Mouse (Mus musculus): Measurements from ENCODE around the gene Nfkbil1. TPM values are rescaled to one million over a fixed set of nuclear protein-coding genes. Genes with fewer than 3 reads are reported as not detected.

The Nfkbil1 gene
- total RNA-seq (2023) = 10 to 100 TPM; 11.2 to 16.2 TPM

GRCm38 (mm10) chr17:35235614-35236389 is at the start of gene Nfkbil1:
Nfkbil1 (minus strand) TSS chr17:35235792.

GRCm38 (mm10) chr17:35262664-35263522 is 27.3 kb upstream of the Nfkbil1 start, which contains the start of gene H2-D1:
H2-D1 (plus strand) TSS chr17:35262730.

DNA sequence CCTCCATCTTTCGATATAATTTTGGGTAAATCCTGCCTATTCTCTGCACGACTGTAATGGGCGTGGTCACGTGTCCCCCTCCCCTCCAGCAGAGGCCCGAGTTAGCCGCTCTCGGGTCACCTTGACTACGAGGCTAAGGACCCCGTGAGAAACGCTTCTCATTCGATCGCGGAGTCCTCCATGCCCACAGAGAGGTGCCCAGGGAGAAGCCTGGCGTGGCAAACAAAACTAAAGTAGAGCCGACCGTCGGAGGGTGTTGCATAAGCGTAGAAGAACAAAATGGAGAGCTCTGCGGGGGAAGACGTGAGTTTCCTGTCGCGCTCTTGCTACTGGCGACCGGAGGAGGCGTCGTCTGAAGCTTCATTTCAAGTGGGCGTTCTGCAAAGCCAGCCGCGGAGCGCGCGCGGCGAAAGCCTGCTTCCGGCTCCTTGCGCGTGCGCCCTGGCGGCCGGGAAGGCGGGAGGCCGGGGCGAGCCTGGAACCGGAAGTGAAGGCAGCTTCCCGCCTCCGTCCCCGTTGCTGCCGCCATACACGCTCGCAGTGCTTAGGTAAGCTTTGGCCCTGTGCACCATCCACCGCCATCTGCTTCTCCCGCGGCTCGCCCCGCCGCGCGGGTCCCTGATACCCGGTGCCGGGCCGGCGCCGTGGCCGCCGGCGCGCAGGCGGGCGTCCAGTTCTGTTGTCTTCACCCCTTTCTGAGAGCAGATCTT is 5.9 kb upstream of the Nfkbil1 start, which contains the start of gene Ddx39b:
Gene Ddx39b (plus strand): TSS at position 442 of the 710 bp plus-strand sequence.

GRCm38 (mm10) chr17:35233114-35233980 is 2.2 kb downstream of the Nfkbil1 start, which contains the start of gene Atp6v1g2:
Atp6v1g2 (plus strand) TSS chr17:35233660.

GRCm38 (mm10) chr17:35220156-35220952 is 15.2 kb downstream of the Nfkbil1 start, which contains the start of gene Gm16181:
Gm16181 (plus strand) TSS chr17:35220834.

GRCm38 (mm10) chr17:35204494-35205379 is 30.9 kb downstream of the Nfkbil1 start, which contains the start of gene Lta:
Lta (minus strand) TSS chr17:35205351.

GRCm38 (mm10) chr17:35201787-35202186 is 33.8 kb downstream of the Nfkbil1 start, which contains the start of gene Tnf:
Tnf (minus strand) TSS chr17:35202007.

GRCm38 (mm10) chr17:35193881-35194843 is 41.4 kb downstream of the Nfkbil1 start, which contains the start of gene Ltb:
Ltb (plus strand) TSS chr17:35194439.

DNA sequence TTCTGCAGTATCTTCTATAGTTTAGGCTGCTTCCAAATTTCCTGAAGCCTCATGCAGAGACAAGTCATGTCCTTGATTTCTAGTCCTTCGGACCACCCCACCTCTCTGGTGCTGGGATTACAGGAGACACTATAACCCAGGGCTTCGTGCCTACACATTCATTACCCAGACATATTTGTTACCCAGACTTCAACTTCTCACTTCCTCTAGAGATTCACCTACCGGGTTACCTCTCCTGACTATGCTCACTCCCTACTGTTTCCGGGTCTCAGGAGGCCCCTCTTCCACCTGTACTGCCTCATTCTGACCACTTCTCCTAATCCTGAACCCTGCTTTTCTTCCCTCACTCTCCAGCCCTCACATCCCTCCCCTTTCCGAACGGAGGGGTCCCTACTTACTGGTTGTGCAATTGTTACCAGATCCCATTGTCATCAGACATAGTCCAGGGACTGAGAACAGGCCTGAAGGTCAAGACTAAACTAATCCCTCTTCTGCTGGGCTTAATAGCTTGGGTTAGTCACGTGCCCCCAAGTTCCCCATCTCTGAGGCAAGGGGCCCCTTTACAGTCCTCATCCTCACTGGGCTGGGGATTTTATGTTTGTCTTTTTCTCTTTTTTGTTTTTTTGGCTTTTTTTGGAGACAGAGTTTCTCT is 47.5 kb downstream of the Nfkbil1 start, which contains the start of gene Lst1:
Gene Lst1 (minus strand): TSS at position 481 of the 652 bp plus-strand sequence.

DNA sequence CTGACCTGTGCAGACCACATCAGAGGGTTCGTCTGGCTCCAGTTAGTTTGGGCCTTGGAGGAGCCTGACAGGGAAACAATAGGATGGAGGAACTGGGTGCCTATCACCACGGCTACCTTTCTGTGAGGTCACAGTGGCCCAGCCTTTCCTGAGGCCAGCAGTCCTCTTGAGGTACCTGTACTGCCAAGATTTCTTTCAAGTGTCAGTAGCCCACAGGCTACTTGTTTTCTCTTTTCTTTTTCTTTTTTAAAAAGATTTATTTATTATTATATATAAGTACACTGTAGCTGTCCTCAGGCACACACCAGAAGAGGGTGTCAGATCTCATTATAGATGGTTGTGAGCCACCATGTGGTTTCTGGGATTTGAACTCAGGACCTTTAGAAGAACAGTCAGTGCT is 59.6 kb downstream of the Nfkbil1 start, which contains the start of gene Aif1:
Gene Aif1 (minus strand): TSS at position 101 of the 400 bp plus-strand sequence.

Other genes starting within 250 kb of the Nfkbil1 start
- 100 to 1,000 TPM; 290 to 310 TPM for gene Vars, start 234.8 kb downstream of the Nfkbil1 start, total RNA-seq (2023)
- under 1 TPM; 0.50 to 0.75 TPM for gene Vwa7, start 219.2 kb downstream of the Nfkbil1 start, total RNA-seq (2023)
- gene Sapcd1, start 207.8 kb downstream of the Nfkbil1 start, total RNA-seq (2023) = 1 to 10 TPM; 4.8 to 5.7 TPM
- 10 to 100 TPM in 1 of 2 experiments, 1 to 10 TPM in 1; 9.7 to 13.8 TPM for gene Msh5, start 189.0 kb downstream of the Nfkbil1 start, total RNA-seq (2023)
- gene Clic1, start 185.8 kb downstream of the Nfkbil1 start, total RNA-seq (2023) = 100 to 1,000 TPM; 210 to 218 TPM
- 1 to 10 TPM; 3.4 to 5.2 TPM for gene Ddah2, start 176.8 kb downstream of the Nfkbil1 start, total RNA-seq (2023)
- not detected for gene Ly6g6c, start 170.4 kb downstream of the Nfkbil1 start, total RNA-seq (2023)
- not detected for gene Mpig6b, start 169.6 kb downstream of the Nfkbil1 start, total RNA-seq (2023)
- gene Ly6g6e, start 158.9 kb downstream of the Nfkbil1 start, total RNA-seq (2023) = not detected
- gene Ly6g6d, start 157.7 kb downstream of the Nfkbil1 start, total RNA-seq (2023) = not detected
- not detected for gene Ly6g6f, start 150.2 kb downstream of the Nfkbil1 start, total RNA-seq (2023)
- gene Abhd16a, start 146.5 kb downstream of the Nfkbil1 start, total RNA-seq (2023) = 10 to 100 TPM; 71.6 to 74.8 TPM
- not detected for gene Ly6g5c, start 127.5 kb downstream of the Nfkbil1 start, total RNA-seq (2023)
- gene Ly6g5b, start 120.4 kb downstream of the Nfkbil1 start, total RNA-seq (2023) = 1 to 10 TPM; 1.5 to 1.7 TPM
- gene Gpank1, start 114.3 kb downstream of the Nfkbil1 start, total RNA-seq (2023) = 10 to 100 TPM; 31.1 to 34.0 TPM
- 100 to 1,000 TPM; 126 to 147 TPM for gene Csnk2b, start 113.7 kb downstream of the Nfkbil1 start, total RNA-seq (2023)
- 10 to 100 TPM; 16.6 to 25.1 TPM for gene D17H6S53E, start 109.4 kb downstream of the Nfkbil1 start, total RNA-seq (2023)
- gene Apom, start 103.7 kb downstream of the Nfkbil1 start, total RNA-seq (2023) = under 1 TPM; 0.56 to 0.93 TPM
- 100 to 1,000 TPM; 412 to 463 TPM for gene Bag6, start 100.6 kb downstream of the Nfkbil1 start, total RNA-seq (2023)
- 100 to 1,000 TPM; 364 to 379 TPM for gene Prrc2a, start 70.9 kb downstream of the Nfkbil1 start, total RNA-seq (2023)
- 1 to 10 TPM; 1.7 to 5.1 TPM for gene Aif1, start 59.7 kb downstream of the Nfkbil1 start, total RNA-seq (2023)
- 10 to 100 TPM; 32.6 to 54.4 TPM for gene Lst1, start 47.4 kb downstream of the Nfkbil1 start, total RNA-seq (2023)
- 100 to 1,000 TPM; 669 to 686 TPM for gene Ltb, start 41.4 kb downstream of the Nfkbil1 start, total RNA-seq (2023)
- 10 to 100 TPM in 1 of 2 experiments, 1 to 10 TPM in 1; 9.6 to 14.5 TPM for gene Tnf, start 33.8 kb downstream of the Nfkbil1 start, total RNA-seq (2023)
- 10 to 100 TPM; 45.0 to 61.0 TPM for gene Lta, start 30.4 kb downstream of the Nfkbil1 start, total RNA-seq (2023)
- gene Gm16181, start 15.0 kb downstream of the Nfkbil1 start, total RNA-seq (2023) = not detected
- gene Atp6v1g2, start 2.1 kb downstream of the Nfkbil1 start, total RNA-seq (2023) = 1 to 10 TPM; 1.2 to 2.9 TPM
- gene Ddx39b, start 6.0 kb upstream of the Nfkbil1 start, total RNA-seq (2023) = 100 to 1,000 TPM; 440 to 473 TPM
- 1,000 to 10,000 TPM; 1,708 to 1,769 TPM for gene H2-D1, start 26.9 kb upstream of the Nfkbil1 start, total RNA-seq (2023)
- gene H2-Q1, start 84.6 kb upstream of the Nfkbil1 start, total RNA-seq (2023) = 10 to 100 TPM in 1 of 2 experiments, 1 to 10 TPM in 1; 9.7 to 10.1 TPM
- gene H2-Q2, start 106.5 kb upstream of the Nfkbil1 start, total RNA-seq (2023) = 1 to 10 TPM; 8.2 to 8.9 TPM
- 100 to 1,000 TPM; 285 to 307 TPM for gene H2-Q4, start 143.8 kb upstream of the Nfkbil1 start, total RNA-seq (2023)
- gene H2-Q6, start 189.1 kb upstream of the Nfkbil1 start, total RNA-seq (2023) = 100 to 1,000 TPM; 249 to 254 TPM
- 100 to 1,000 TPM; 133 to 144 TPM for gene H2-Q7, start 203.4 kb upstream of the Nfkbil1 start, total RNA-seq (2023)
- gene H2-Q10, start 234.3 kb upstream of the Nfkbil1 start, total RNA-seq (2023) = 10 to 100 TPM; 53.7 to 58.6 TPM